ENCODE assay signal across 9 mouse cellular contexts in the genomic region with DNA sequence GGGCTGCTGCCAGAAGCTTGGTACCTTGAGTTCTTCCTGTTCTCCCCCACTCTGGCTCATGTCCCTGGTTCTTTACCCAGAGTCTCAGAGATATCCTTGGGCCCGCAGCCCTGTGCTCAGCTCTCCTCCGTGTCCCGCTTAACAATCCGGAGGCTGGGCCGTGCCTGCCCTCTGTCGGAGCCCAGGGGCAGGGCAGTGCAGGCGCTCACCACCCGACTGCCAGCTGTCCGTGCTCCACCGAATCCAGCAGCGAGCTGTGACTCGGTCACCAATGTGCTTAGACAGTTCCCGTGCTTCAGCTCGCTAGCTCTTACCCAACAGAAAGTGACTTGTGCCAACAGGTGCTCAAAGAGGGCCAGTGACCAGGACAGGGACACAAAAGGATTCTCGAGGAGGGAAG. TPM values are rescaled to one million over a fixed set of nuclear protein-coding genes. Genes with fewer than 3 reads are reported as not detected.
DNase-seq lines count a peak whose midpoint lies in the region; ATAC-seq and TF ChIP-seq lines count a peak whose summit lies in the region.
"Had no signal": no experiment of that assay in that cellular context is flagged by ENCODE, and none has a peak within 500 bp of the region (broad histone marks: within the 10 kb centered on the region; RNA-seq: fewer than 3 reads in every experiment).

No protein-coding gene starts in this region.

- no peak for TF ChIP-seq POLR2A in thymus, adult 2 months (IDR thresholded peaks at IDR 0.05; ENCODE audit: control insufficient read depth, extremely low read depth, insufficient read depth, low read length, poor library complexity)
- TF ChIP-seq POLR2A in liver, adult 2 months (IDR thresholded peaks at IDR 0.05; ENCODE audit: extremely low read depth, insufficient read depth, low read length), result no peak

- WGBS in thymus, adult 2 months, result 10% methylated on average over 15 of the region's 15 CpGs
- WGBS in liver, adult 2 months, result 2% methylated on average over 15 of the region's 15 CpGs
- 1% methylated on average over 15 of the region's 15 CpGs for WGBS in midbrain, embryonic 16.5 days

- no peak overlapping the region for H3K9ac ChIP-seq in liver, adult 2 months (ENCODE audit: low read depth, low read length)
- no peak overlapping the region for H3K9ac ChIP-seq in midbrain, embryonic 16.5 days (ENCODE audit: low read depth, low read length)

- 0 out of 2 replicates have a peak, but pooled peaks have one; percentile 54 for TF ChIP-seq CTCF in thymus, adult 2 months (IDR thresholded peaks at IDR 0.05; ENCODE audit: borderline replicate concordance, control insufficient read depth, extremely low read depth, insufficient read depth, low read length, poor library complexity)
- TF ChIP-seq CTCF in liver, adult 2 months (IDR thresholded peaks at IDR 0.05; ENCODE audit: low read depth, low read length), result peak; percentile 90

- H3K4me3 ChIP-seq in thymus, adult 2 months (ENCODE audit: control insufficient read depth, insufficient read depth, low read length), result no peak overlapping the region
- H3K4me3 ChIP-seq in liver, adult 2 months (ENCODE audit: insufficient read depth, low read depth, low read length), result no peak overlapping the region
- H3K4me3 ChIP-seq in midbrain, embryonic 16.5 days (ENCODE audit: low read depth, low read length), result no peak overlapping the region

- H3K27me3 ChIP-seq in thymus, adult 2 months (ENCODE audit: control insufficient read depth, insufficient read depth, low read length), result no peaks in the 10 kb centered on the region
- no peaks in the 10 kb centered on the region for H3K27me3 ChIP-seq in liver, adult 2 months (ENCODE audit: control insufficient read depth, insufficient read depth, low read length)
- H3K27me3 ChIP-seq in midbrain, embryonic 16.5 days (ENCODE audit: control insufficient read depth, insufficient read depth, low read depth, low read length), result no peaks in the 10 kb centered on the region; the same call in 1 of the 2 replicates

- peak; percentile 72; the same call in 1 of the 2 replicates for ATAC-seq in midbrain, embryonic 16.5 days

- H3K36me3 ChIP-seq in thymus, adult 2 months (ENCODE audit: control insufficient read depth, insufficient read depth, low read length), result no peaks in the 10 kb centered on the region
- H3K36me3 ChIP-seq in liver, adult 2 months (ENCODE audit: control insufficient read depth, insufficient read depth, low read length), result no peaks in the 10 kb centered on the region
- no peaks in the 10 kb centered on the region for H3K36me3 ChIP-seq in midbrain, embryonic 16.5 days (ENCODE audit: control insufficient read depth, insufficient read depth, low read length)

- no peaks in the 10 kb centered on the region for H3K4me1 ChIP-seq in thymus, adult 2 months (replicated peaks; ENCODE audit: control insufficient read depth, insufficient read depth, low read length)
- H3K4me1 ChIP-seq in liver, adult 2 months (ENCODE audit: control insufficient read depth, insufficient read depth, low read length), result no peaks in the 10 kb centered on the region
- H3K4me1 ChIP-seq in midbrain, embryonic 16.5 days (ENCODE audit: control insufficient read depth, insufficient read depth, low read length), result no peaks in the 10 kb centered on the region

- H3K27ac ChIP-seq in thymus, adult 2 months (ENCODE audit: control insufficient read depth, insufficient read depth, low read length), result no peak overlapping the region
- no peak overlapping the region for H3K27ac ChIP-seq in liver, adult 2 months (replicated peaks; ENCODE audit: insufficient read depth, low read depth, low read length)
- no peak overlapping the region for H3K27ac ChIP-seq in midbrain, embryonic 16.5 days (ENCODE audit: low read length)

- DNase-seq in thymus, adult 2 months, result peak; percentile 33
- no peak for DNase-seq in thymus, adult 18-20 months
- peak; percentile 83 for DNase-seq in embryo, embryonic 11 days
- DNase-seq in gastrocnemius, postnatal 4 days (ENCODE audit: low spot score in 2 of 2), result peak; percentile 25 to 54
- DNase-seq in induced T-regulatory cell, adult 2 months (ENCODE audit: low read depth), result peak; percentile 13
- peak; percentile 54 for DNase-seq in liver, adult 2 months (ENCODE audit: extremely low read depth, low read depth, low spot score)
- DNase-seq in thymus, postnatal 0 days (ENCODE audit: low spot score), result peak; percentile 46

- H3K4me2 ChIP-seq in midbrain, embryonic 16.5 days (ENCODE audit: low read length), result no peak overlapping the region

- H3K79me2 ChIP-seq in liver, adult 2 months (ENCODE audit: control insufficient read depth, insufficient read depth, low read length), result no peaks in the 10 kb centered on the region

- no peaks in the 10 kb centered on the region for H3K9me3 ChIP-seq in midbrain, embryonic 16.5 days (replicated peaks; ENCODE audit: control insufficient read depth, low read length, poor library complexity, severe bottlenecking)

RNA-seq across cellular contexts. Expression of a gene that starts 20.5 kb away (rescaled TPM):
- not detected in 2 replicates for polyA plus RNA-seq in thymus, adult 2 months (2012; rRNA removed)
- not detected for total RNA-seq in gastrocnemius, postnatal 4 days (2021)
- not detected in 2 replicates for total RNA-seq in liver, adult 2 months (2014; rRNA removed)
- not detected in 2 replicates for polyA plus RNA-seq in liver, adult 2 months (2012; rRNA removed)
- polyA plus RNA-seq in midbrain, embryonic 16.5 days (2015; fragmentation: Nextera tagmentation; extraction: Ambion mirVana), result not detected in 2 replicates
- not detected in 2 replicates for polyA plus RNA-seq in thymus, postnatal 0 days (2015; fragmentation: Nextera tagmentation; extraction: Ambion mirVana)
- total RNA-seq: neutrophil, adult 5-6 weeks had no signal

RNA-seq across cellular contexts. Expression of a gene that starts 48.9 kb away (rescaled TPM):
- 2.1 and 3.0 TPM in 2 replicates for polyA plus RNA-seq in thymus, adult 2 months (2012; rRNA removed)
- 1 to 10 TPM; 6.2 to 7.9 TPM for total RNA-seq in gastrocnemius, postnatal 4 days (2021)
- 0.09 and 0.27 TPM in 2 replicates for total RNA-seq in liver, adult 2 months (2014; rRNA removed)
- 1.3 and 1.7 TPM in 2 replicates for polyA plus RNA-seq in liver, adult 2 months (2012; rRNA removed)
- polyA plus RNA-seq in midbrain, embryonic 16.5 days (2015; fragmentation: Nextera tagmentation; extraction: Ambion mirVana), result 13.0 and 15.0 TPM in 2 replicates
- polyA plus RNA-seq in thymus, postnatal 0 days (2015; fragmentation: Nextera tagmentation; extraction: Ambion mirVana), result 1.6 and 1.8 TPM in 2 replicates

Comparison
In these comparisons a context has a peak if more than half of its experiments do, and no peak if none do; other contexts are left out.
1. DNase-seq: peak in thymus, adult 2 months (single experiment), embryo, embryonic 11 days (single experiment), gastrocnemius, postnatal 4 days (2 of 2), induced T-regulatory cell, adult 2 months (single experiment), liver, adult 2 months (single experiment) and thymus, postnatal 0 days (single experiment); none in thymus, adult 18-20 months (0 of 2).